Mouse (Mus musculus) liver, embryonic 14.5 days (tissue): ENCODE results near the gene Siae.

Experiments used
- CTCF ChIP-seq: IDR thresholded peaks from 2 replicates; pipeline ENCODE4 v1.5.1; 2016; ENCODE audit warnings: antibody characterized with exemption, low read depth, control low read depth
- EP300 ChIP-seq: IDR thresholded peaks from 2 replicates; pipeline ENCODE4 v1.6.1; 2016; ENCODE audit warnings: antibody characterized with exemption, low read depth

DNA sequence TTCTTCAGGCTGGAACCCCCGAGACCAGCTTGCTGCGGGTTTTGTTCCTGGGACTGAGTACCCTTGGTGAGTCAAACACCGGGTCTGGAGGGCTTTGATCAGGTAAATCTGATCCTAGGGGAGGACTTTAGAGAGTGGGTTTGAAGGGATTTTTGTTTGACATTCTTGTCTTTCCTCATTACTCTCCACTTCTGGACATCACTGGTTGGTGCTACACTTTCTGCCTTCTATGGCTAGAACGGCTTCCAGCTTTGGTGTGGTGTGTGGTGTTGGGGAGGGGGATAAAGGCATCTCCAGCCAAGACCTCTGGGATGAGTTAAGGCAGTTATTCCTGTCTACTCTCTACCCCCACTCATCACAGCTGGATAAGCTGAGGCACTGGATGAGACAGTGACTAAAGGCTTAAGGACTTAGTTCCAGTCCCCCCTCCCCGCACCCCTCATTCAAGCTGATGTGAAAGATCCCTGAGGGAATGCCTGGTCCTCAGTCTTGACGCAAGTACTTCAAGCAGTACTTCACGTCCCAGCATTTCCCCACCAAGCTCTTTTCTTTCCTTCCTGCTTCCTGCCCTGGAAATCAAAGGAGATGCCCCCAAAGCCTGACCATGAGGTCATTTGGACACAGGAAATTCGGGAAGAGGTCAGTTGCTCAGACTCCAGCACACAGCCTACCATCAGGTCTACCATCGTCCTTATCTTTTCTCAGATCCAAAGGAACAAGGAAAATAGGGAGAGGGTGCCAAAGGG lies 27.1 kb upstream of the Siae start:
- TF ChIP-seq CTCF (no peak), EP300 (no peak)
